Mouse (Mus musculus): ENCODE results near the gene Nfatc2.

Nfatc2 gene

DNA sequence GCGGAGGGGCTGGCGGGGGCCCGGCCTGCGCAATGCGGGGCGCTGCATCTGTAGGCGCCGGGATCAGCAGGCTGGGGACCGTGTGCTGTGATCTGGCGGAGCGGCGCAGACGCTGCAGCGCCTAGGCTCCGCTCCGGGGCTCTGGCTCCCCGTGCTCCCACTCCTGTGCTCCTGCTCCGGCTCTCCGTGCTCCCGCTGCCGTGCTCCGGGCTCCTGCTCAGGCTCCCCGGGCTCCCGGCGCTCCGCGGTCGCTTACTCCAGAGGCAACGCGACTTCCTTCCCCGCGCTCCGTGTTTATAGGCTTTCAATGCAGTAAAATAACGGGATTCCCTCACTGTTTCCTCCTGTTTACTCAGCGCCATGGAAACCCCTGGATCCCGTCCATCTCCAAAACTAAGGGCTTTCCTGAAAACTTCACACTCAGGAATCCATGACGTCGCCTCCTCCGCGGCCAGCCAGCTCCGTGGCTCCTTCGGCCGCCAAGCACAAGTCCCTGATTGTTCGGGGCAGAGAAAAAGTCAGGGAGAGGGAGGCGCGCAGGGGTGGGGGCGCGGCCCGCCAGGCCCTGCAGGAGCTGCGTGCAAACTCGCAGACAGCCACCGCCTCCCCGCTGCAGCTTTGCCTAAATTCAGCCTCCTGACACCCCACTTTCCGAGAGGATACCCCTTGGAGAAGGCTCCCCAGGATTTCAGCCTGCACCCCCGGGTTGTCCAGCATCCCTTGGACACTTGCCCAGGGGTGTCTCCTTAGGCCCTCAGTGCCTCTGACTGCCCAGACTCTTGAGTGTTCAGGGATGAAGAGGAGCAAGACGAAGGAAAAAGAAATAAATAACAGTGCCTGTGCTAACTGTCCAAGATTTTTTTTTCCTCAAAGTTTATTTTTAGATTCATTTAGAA is at the start of gene Nfatc2:
Gene Nfatc2 (minus strand): TSS at position 167 of the 896 bp plus-strand sequence.
- DNase-seq (ENCODE audit: low read depth): peak; percentile 38

GRCm38 (mm10) chr2:168648171-168648570 is 46.7 kb upstream of the Nfatc2 start:
- DNase-seq (ENCODE audit: low read depth): no peak

DNA sequence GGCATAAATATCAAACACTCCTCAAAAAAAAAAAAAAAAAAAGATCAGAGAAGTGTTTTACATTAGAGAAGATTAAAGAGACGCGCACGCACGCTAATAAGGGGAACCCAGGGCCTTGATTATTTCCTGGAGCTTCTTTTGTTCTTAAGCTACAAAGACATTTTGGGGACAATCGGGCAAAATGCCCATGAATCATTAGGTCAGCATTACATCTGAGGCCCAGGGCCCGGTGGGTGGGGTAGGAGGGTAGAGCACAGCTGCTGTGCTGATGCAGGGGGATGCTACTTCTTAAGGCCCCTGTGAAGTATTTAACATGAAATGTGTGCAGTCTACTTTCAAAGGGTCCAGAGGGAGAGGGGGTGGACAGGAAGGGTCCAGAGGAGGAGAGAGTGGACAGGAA is 43.4 kb upstream of the Nfatc2 start:
- no peak for DNase-seq (ENCODE audit: low read depth)

DNA sequence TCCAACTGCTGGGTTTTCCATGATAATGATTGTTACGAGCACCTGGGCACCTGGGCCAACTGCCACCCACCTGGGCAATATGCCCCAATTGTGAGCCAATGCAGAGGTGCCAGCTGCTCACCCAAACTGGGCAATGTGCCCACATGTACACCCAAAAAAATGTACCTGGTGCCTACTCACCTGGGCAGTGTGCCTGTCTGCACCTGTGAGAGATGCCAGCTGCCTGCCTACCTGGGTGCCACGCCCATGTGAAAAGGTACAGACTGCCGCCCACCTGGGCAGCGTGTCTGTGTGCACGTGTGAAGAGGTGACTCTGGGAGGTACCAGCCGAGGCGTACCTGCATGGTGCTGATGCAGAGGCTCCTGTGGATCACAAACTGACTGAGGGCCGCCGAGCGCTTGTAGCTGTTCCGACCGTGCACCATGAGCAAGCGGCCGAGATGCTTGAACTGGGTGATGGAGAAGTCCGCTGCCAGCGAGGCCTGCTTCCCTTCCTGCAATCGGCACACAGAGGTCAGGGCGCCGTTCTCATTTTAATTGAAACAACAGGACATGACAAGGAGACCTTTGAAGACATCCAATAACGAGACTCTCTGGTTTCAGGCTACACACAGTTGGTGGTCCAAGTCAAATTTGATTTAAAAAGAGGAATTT is 42.2 kb upstream of the Nfatc2 start:
- no peak for DNase-seq (ENCODE audit: low read depth)

DNA sequence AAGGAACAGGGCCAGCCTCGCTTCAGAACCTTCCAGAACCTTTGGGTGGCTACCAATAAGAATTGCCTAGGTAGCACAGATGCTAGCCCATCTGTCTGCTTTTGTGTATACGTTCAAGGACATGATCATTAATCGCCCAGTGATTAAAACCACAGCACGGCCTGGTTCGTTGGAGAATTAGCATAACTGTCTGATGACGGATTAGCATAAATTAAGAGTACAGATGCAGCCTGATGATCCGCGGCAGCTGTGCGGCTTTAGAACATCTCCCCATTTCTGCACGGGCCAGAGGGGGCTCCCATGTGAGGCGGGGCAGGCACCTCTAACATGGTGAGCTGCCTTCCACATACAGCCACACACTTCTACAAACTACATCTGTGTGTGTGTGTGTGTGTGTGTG is 40.7 kb upstream of the Nfatc2 start:
- DNase-seq (ENCODE audit: low read depth): no peak

DNA sequence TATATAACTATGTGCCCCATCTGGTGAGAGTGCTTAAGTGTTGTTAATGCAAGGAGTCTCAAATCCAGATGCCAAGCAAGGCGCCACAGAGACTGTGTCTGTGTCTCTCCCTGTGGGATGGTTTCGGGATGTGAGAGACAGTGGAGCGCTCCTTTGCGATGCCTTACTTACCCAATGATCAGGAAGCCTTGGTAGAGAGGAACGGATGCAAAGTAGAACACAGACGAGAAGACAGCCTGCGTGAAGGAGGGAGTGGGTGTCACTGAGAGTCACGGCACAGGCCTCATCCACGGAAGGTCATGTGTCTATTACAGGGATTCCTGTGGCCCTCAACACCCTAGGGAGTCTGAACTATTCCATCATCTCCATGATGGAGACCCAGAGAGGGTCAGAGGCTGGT is 39.0 kb upstream of the Nfatc2 start:
- DNase-seq (ENCODE audit: low read depth): no peak

GRCm38 (mm10) chr2:168634881-168635280 is 33.4 kb upstream of the Nfatc2 start:
- DNase-seq (ENCODE audit: low read depth): no peak

GRCm38 (mm10) chr2:168633301-168633816 is 31.9 kb upstream of the Nfatc2 start:
- no peak for DNase-seq (ENCODE audit: low read depth)

GRCm38 (mm10) chr2:168632543-168632942 is 31.1 kb upstream of the Nfatc2 start:
- DNase-seq (ENCODE audit: low read depth): no peak

- peak; percentile 87 for DNase-seq (ENCODE audit: low read depth)
Observed at GRCm38 (mm10) chr2:168628787-168629186, 27.3 kb upstream of the Nfatc2 start.

DNA sequence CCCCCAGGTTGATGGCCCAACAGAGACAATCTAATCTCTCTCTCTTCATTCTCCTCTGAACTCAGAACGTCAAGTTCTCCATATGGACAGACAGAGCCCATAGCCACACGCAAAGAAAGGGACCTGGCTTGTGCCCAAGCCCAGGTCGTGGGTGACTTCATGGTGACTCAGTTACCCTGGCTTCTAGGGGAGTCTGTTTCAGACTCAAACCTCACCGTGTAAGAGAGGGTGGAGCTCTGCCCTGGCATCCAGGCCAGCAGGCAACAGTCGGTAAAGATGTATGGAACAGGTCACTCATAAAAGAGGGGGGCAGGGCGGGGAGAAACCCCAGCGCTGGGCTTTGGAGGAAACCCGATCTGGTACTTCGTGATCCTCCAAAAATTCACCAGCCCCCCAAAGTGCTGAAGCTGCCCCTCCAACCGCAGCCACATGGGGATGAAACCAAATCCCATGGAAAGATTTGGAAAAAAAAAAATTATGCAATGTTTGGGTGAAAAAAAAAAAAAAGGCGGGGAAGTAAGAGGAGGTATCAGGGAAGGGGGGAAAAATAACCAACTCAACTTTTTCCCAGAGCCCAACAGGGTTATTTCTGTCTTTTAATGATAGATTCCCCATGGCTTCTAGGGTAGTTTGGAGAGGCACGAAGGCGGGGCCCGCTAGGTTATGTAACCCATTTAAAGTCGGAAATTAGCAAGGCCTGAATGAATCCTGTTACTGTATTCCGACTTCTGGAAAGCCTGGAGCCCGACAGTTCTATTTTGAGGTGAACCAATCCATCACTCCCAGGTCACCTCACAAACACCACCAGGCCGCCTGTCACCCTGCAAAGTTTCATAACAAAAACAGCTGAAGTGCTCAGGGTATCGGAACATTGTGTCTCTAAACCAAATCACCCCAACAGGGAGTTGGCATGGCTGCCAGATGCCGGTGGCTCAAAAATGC is 26.6 kb upstream of the Nfatc2 start:
- DNase-seq (ENCODE audit: low read depth): no peak

- DNase-seq (ENCODE audit: low read depth): no peak
Observed at GRCm38 (mm10) chr2:168626385-168626784, 24.9 kb upstream of the Nfatc2 start.

DNA sequence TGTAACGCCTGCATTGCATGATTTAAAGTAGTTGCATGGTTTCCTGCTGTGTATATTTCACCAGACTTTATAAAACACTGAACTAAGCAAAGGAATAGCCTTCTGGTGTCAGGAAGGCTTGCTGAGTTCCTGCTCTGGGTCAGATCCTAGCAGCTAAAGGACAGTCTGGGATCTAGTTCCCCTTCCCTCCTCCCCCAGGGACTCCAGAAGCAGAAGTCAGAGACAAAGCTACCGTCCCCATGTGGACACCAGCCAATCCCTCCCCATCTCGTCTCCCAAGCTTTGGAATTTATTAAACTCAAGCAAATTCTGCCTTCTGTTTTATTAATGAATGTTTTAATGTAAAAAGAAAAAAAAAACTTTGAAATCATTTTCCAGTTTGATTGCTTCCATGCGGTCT is 23.6 kb upstream of the Nfatc2 start:
- no peak for DNase-seq (ENCODE audit: low read depth)

DNA sequence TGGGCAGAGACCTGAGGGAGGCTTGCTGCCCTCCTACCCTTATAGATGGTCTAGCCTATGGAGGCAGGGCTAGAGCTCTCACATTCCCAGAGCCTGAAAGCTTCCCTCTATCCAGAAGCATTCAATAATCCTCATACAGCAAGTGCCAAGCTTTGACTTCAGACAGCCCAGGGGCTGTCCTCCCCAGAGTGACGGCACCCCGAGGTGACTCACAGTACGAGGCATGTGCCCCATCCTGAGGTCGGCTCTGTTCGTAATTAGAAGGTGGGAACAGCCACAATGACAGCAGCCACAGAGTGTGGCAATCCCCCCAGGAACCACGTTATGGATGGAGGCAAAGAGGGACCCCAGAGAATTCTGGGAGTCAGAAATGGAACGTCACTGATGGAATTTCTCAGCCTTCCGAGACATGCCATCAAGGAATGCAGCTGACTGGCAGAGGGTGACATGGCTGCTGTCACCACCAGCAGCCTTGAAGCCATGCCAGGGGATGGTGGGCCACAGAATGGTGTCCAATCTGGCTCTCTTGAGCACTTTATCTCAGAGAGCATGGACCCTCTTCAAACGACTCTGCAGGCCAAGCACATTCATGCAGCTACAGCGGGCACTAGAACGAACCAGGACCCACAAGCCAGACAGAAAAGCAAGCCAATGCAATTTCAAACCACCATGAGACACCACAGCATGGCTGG is 19.8 kb upstream of the Nfatc2 start:
- DNase-seq (ENCODE audit: low read depth): no peak

GRCm38 (mm10) chr2:168618205-168618717 is 16.8 kb upstream of the Nfatc2 start:
- DNase-seq (ENCODE audit: low read depth): no peak

DNA sequence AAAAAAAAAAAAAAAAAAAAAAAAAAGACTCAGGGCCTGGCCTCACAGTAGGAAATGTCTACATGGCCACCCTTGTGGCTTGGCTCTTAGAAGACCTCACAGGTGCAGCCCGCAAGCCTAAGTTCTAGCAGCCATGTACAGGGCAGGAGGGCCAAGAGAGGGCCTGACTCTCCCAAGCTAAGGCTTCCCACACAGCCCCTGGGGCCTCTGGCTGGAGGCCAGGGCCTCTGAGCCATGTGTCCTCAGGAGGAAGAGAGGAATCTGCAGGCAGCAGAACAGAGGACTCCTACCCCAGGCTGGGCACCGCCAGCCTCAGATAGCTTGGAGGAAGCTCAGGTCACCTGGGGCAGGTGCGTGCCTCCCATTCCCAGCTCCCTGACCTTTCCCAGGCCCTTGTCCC is 13.7 kb upstream of the Nfatc2 start:
- DNase-seq (ENCODE audit: low read depth): no peak

GRCm38 (mm10) chr2:168614170-168614872 is 12.9 kb upstream of the Nfatc2 start:
- DNase-seq (ENCODE audit: low read depth): no peak

DNA sequence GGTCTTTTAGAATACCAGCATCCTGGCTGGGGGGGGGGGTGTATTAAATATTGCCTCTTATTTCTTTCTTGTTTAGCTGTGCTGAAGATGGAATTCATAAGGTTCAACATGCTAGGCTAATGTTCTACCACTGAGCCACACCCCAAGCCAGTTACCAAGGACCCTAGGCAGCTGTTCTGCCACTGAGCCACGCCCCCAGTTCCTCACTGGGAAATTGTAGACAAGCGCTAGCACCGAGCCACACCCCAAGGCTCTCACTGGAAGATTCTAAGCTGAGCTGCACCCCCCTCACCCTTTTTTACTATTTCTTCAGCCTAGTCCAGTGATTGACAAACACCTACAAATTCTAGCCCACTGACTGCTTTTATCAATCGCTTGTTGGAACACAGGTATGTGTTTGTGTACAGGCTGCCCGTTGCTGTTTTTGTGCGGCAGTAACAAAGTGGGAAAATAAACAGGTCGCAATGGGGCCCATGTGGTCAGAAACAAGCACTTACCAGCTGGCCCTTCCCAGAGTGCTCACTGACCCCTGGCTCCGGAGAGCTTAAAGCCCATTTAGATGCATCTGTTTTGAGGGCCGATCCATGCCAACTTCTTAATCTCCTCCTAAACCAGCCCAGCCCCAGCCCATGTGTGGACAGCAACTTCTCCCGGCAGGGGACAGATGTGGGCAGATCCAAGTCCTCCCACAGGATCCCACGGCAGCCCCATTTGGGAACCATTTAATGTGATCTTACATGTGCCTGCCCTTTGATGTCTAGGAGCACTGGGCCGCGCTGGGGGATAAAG is 11.8 kb upstream of the Nfatc2 start:
- no peak for DNase-seq (ENCODE audit: low read depth)

DNA sequence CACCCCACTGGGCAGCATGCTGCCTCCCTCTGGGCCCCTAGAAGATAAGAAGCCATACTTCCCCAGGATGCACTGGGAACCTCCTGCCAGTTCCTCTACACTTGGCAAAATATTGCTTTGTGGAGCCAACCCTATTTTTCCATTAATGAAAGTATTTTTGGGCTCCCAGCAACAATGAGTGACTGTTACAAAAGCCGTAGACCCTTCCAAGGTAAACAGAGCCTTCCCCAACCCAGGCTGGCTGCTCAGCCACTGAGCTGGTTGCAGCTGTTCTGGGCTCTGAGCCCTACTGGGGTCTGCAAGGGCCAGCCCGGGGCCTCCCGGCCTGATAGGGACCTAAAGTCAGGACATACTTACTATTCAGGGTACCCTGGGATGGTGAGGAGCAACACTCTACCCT is 9.5 kb upstream of the Nfatc2 start:
- DNase-seq (ENCODE audit: low read depth): no peak
